Mouse (Mus musculus): ENCODE data around the gene Tgm1.

DNA sequence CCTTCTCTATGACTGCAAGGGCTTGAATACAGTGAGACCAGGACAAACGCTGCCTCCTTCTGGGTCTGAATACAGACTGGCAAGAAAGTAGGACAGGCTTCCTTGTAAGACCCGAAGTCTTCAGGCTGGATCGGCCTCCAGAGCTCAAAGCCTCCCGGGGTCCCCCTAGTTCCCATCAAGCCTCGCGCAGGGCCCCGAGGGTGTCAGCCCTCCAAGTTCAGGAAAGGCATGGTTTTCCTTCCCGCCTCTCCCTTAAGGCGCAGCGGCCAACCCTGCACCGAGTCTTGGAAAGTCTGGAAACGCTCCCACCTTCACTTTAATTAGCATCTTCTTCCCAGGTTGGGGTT is 42.3 kb downstream of the Tgm1 start:
- TF ChIP-seq CTCF (conservative IDR thresholded peaks at IDR 0.05; ENCODE audit: insufficient read depth, insufficient read length, low read depth, low read length): no peak
- TF ChIP-seq POLR2A (IDR thresholded peaks at IDR 0.05; ENCODE audit: low read depth, low read length): no peak

Data from kidney, adult 2 months (tissue).